Mouse (Mus musculus) small intestine, adult 2 months (tissue): Measurements from ENCODE around the gene Atp4b.

Experiments
- CTCF ChIP-seq: fragments of 200-500 bp; IDR thresholded peaks from 2 replicates; pipeline ENCODE4 v1.5.1; 2012; ENCODE audit warnings: low read depth, mild to moderate bottlenecking, control low read depth, inconsistent platforms, low read length, moderate library complexity, mixed read lengths; ENCODE audit not compliant: insufficient replicate concordance, insufficient read length; ENCODE audit errors: extremely low read depth
- POLR2A ChIP-seq: fragments of 200-500 bp; IDR thresholded peaks from 2 replicates; pipeline ENCODE4 v1.6.1; 2012; ENCODE audit warnings: low read depth, mild to moderate bottlenecking, control low read depth, inconsistent platforms, low read length, moderate library complexity

- TF ChIP-seq CTCF (no peak), POLR2A (no peak)
These were observed 14.1 kb downstream of the Atp4b start for GRCm38 (mm10) chr8:13382536-13382935.
